In genomic region chr2:14388856-14389255, GRCm38 (mm10) we compare ENCODE assay signal across 28 mouse cellular contexts. TPM values are rescaled to one million over a fixed set of nuclear protein-coding genes. Genes with fewer than 3 reads are reported as not detected.
A peak's percentile ranks its signal among the peaks of the same experiment; 100 is the strongest.
DNase-seq lines count a peak whose midpoint lies in the region; ATAC-seq and TF ChIP-seq lines count a peak whose summit lies in the region.
"Had no signal": no experiment of that assay in that cellular context is flagged by ENCODE, and none has a peak within 500 bp of the region (broad histone marks: within the 10 kb centered on the region; RNA-seq: fewer than 3 reads in every experiment).

No protein-coding gene starts in this region.

- ATAC-seq in hindbrain, embryonic 16.5 days = no peak
- no peak for ATAC-seq in hindbrain, embryonic 11.5 days (ENCODE audit: low FRiP score)
- ATAC-seq in midbrain, embryonic 11.5 days (ENCODE audit: low FRiP score) = no peak
- ATAC-seq: forebrain, embryonic 13.5 days; liver, embryonic 12.5 days had no signal

- peak overlapping the region; percentile 12; the same call in 1 of the 2 replicates for H3K4me2 ChIP-seq in hindbrain, embryonic 16.5 days (ENCODE audit: low read length)
- no peak overlapping the region for H3K4me2 ChIP-seq in hindbrain, embryonic 11.5 days (replicated peaks; ENCODE audit: low read depth, low read length)
- H3K4me2 ChIP-seq in midbrain, embryonic 11.5 days = no peak overlapping the region; the same call in 1 of the 2 replicates
- H3K4me2 ChIP-seq: embryonic facial prominence, embryonic 12.5 days; forebrain, embryonic 13.5 days; heart, embryonic 12.5 days; limb, embryonic 13.5 days; liver, embryonic 12.5 days had no signal

- H3K9ac ChIP-seq in hindbrain, embryonic 16.5 days (ENCODE audit: low read depth, low read length) = no peak overlapping the region
- H3K9ac ChIP-seq in hindbrain, embryonic 11.5 days (ENCODE audit: low read depth, low read length) = no peak overlapping the region
- H3K9ac ChIP-seq in midbrain, embryonic 11.5 days (ENCODE audit: low read length) = no peak overlapping the region
- H3K9ac ChIP-seq: embryonic facial prominence, embryonic 12.5 days; forebrain, embryonic 13.5 days; heart, embryonic 12.5 days; limb, embryonic 13.5 days; liver, embryonic 12.5 days had no signal

- no peak for TF ChIP-seq CTCF in cerebellum, adult 2 months (IDR thresholded peaks at IDR 0.05; ENCODE audit: borderline replicate concordance, insufficient read depth, low read depth, low read length)

- no peak for DNase-seq in cerebellum, adult 2 months
- DNase-seq in cerebellum, postnatal 36 days = no peak
- DNase-seq in hindbrain, embryonic 11.5 days (ENCODE audit: low spot score) = no peak
- DNase-seq in midbrain, embryonic 10.5 days (ENCODE audit: low spot score) = no peak
- DNase-seq in midbrain, embryonic 11.5 days (ENCODE audit: low spot score, missing footprints) = no peak
- no peak for DNase-seq in adrenal gland, adult 8-10 months
- DNase-seq in frontal cortex, adult 2 months (ENCODE audit: extremely low spot score in 1 of 2, low spot score in 1 of 2) = no peak
- DNase-seq: adrenal gland, postnatal 25 days; cerebellum, adult 9-10 months; heart, postnatal 10 days; kidney, adult 11 months; kidney, postnatal 4 days; layer of hippocampus, adult 9-11 months; lung, adult 18-20 months; lung, postnatal 14 days; right cerebral cortex, postnatal 14 days; thymus, adult 2 months had no signal

- no peaks in the 10 kb centered on the region for H3K27me3 ChIP-seq in cerebellum, adult 2 months (ENCODE audit: control insufficient read depth, insufficient read depth, low read length)
- H3K27me3 ChIP-seq in hindbrain, embryonic 16.5 days (replicated peaks; ENCODE audit: control insufficient read depth, insufficient read depth, low read length) = no peaks in the 10 kb centered on the region
- H3K27me3 ChIP-seq in hindbrain, embryonic 11.5 days (ENCODE audit: control insufficient read depth, insufficient read depth, low read length) = no peaks in the 10 kb centered on the region
- H3K27me3 ChIP-seq in midbrain, embryonic 10.5 days (ENCODE audit: low read depth, poor library complexity, severe bottlenecking) = no peaks in the 10 kb centered on the region
- no peaks in the 10 kb centered on the region for H3K27me3 ChIP-seq in midbrain, embryonic 11.5 days (ENCODE audit: control insufficient read depth, insufficient read depth, low read length)
- H3K27me3 ChIP-seq: embryonic facial prominence, embryonic 12.5 days; forebrain, embryonic 13.5 days; heart, embryonic 12.5 days; limb, embryonic 13.5 days; liver, embryonic 12.5 days had no signal

- peak overlapping the region; percentile 15 for H3K4me3 ChIP-seq in cerebellum, adult 2 months (replicated peaks; ENCODE audit: insufficient read depth, low read depth, low read length)
- no peak overlapping the region for H3K4me3 ChIP-seq in hindbrain, embryonic 16.5 days (ENCODE audit: low read length)
- H3K4me3 ChIP-seq in hindbrain, embryonic 11.5 days (ENCODE audit: low read depth, low read length) = no peak overlapping the region
- peak overlapping the region; percentile 23 for H3K4me3 ChIP-seq in midbrain, embryonic 10.5 days
- no peak overlapping the region for H3K4me3 ChIP-seq in midbrain, embryonic 11.5 days (ENCODE audit: low read depth, low read length)
- H3K4me3 ChIP-seq: embryonic facial prominence, embryonic 12.5 days; forebrain, embryonic 13.5 days; heart, embryonic 12.5 days; limb, embryonic 13.5 days; liver, embryonic 12.5 days had no signal

- no peaks in the 10 kb centered on the region for H3K4me1 ChIP-seq in cerebellum, adult 2 months (ENCODE audit: control insufficient read depth, insufficient read depth, low read length)
- no peaks in the 10 kb centered on the region for H3K4me1 ChIP-seq in hindbrain, embryonic 16.5 days (ENCODE audit: control insufficient read depth, insufficient read depth, low read depth, low read length)
- H3K4me1 ChIP-seq in hindbrain, embryonic 11.5 days (replicated peaks; ENCODE audit: control insufficient read depth, insufficient read depth, low read length) = no peaks in the 10 kb centered on the region
- H3K4me1 ChIP-seq in midbrain, embryonic 10.5 days = peaks cover 10% of the 10 kb centered on the region
- peaks cover 3% of the 10 kb centered on the region; the same call in 1 of the 2 replicates for H3K4me1 ChIP-seq in midbrain, embryonic 11.5 days (ENCODE audit: control insufficient read depth, insufficient read depth, low read length)
- H3K4me1 ChIP-seq: embryonic facial prominence, embryonic 12.5 days; forebrain, embryonic 13.5 days; heart, embryonic 12.5 days; limb, embryonic 13.5 days; liver, embryonic 12.5 days had no signal

- H3K9me3 ChIP-seq in hindbrain, embryonic 16.5 days (ENCODE audit: control insufficient read depth, low read length) = no peaks in the 10 kb centered on the region
- H3K9me3 ChIP-seq in hindbrain, embryonic 11.5 days (ENCODE audit: control insufficient read depth, low read length) = no peaks in the 10 kb centered on the region
- H3K9me3 ChIP-seq in midbrain, embryonic 10.5 days (replicated peaks) = no peaks in the 10 kb centered on the region
- no peaks in the 10 kb centered on the region for H3K9me3 ChIP-seq in midbrain, embryonic 11.5 days (ENCODE audit: control insufficient read depth, low read length)
- H3K9me3 ChIP-seq: embryonic facial prominence, embryonic 12.5 days; forebrain, embryonic 13.5 days; heart, embryonic 12.5 days; limb, embryonic 13.5 days; liver, embryonic 12.5 days had no signal

- 40% methylated on average over 1 of the region's 1 CpGs for WGBS in cerebellum, adult 2 months
- 67% methylated on average over 1 of the region's 1 CpGs for WGBS in hindbrain, embryonic 16.5 days
- 77% methylated on average over 1 of the region's 1 CpGs for WGBS in hindbrain, embryonic 11.5 days
- 60% methylated on average over 1 of the region's 1 CpGs for WGBS in midbrain, embryonic 10.5 days
- 44% methylated on average over 1 of the region's 1 CpGs for WGBS in midbrain, embryonic 11.5 days

- no peak for TF ChIP-seq POLR2A in cerebellum, adult 2 months (IDR thresholded peaks at IDR 0.05; ENCODE audit: borderline replicate concordance, insufficient read depth, low read length)

- no peak overlapping the region for H3K27ac ChIP-seq in cerebellum, adult 2 months (ENCODE audit: insufficient read depth, low read length)
- no peak overlapping the region for H3K27ac ChIP-seq in hindbrain, embryonic 16.5 days (ENCODE audit: low read depth, low read length)
- H3K27ac ChIP-seq in hindbrain, embryonic 11.5 days (ENCODE audit: low read depth, low read length) = no peak overlapping the region
- H3K27ac ChIP-seq in midbrain, embryonic 10.5 days (replicated peaks) = peak overlapping the region; percentile 75
- H3K27ac ChIP-seq in midbrain, embryonic 11.5 days (ENCODE audit: low read depth, low read length) = no peak overlapping the region
- H3K27ac ChIP-seq: embryonic facial prominence, embryonic 12.5 days; forebrain, embryonic 13.5 days; limb, embryonic 13.5 days; liver, embryonic 12.5 days; stomach, postnatal 0 days had no signal

- H3K36me3 ChIP-seq in hindbrain, embryonic 16.5 days (ENCODE audit: control insufficient read depth, insufficient read depth, low read length) = no peaks in the 10 kb centered on the region
- H3K36me3 ChIP-seq in hindbrain, embryonic 11.5 days (ENCODE audit: control insufficient read depth, insufficient read depth, low read length) = no peaks in the 10 kb centered on the region
- H3K36me3 ChIP-seq in midbrain, embryonic 10.5 days = no peaks in the 10 kb centered on the region
- no peaks in the 10 kb centered on the region for H3K36me3 ChIP-seq in midbrain, embryonic 11.5 days (ENCODE audit: control insufficient read depth, insufficient read depth, low read length)
- H3K36me3 ChIP-seq: embryonic facial prominence, embryonic 12.5 days; heart, embryonic 12.5 days; limb, embryonic 13.5 days; liver, embryonic 12.5 days had no signal

RNA-seq across cellular contexts. Expression of gene Slc39a12, which starts 0.7 kb away (rescaled TPM):
- 55.3 and 56.1 TPM in 2 replicates for polyA plus RNA-seq in cerebellum, adult 2 months (2012; rRNA removed)
- 4.7 and 5.5 TPM in 2 replicates for polyA plus RNA-seq in hindbrain, embryonic 16.5 days (2015; fragmentation: Nextera tagmentation; extraction: Ambion mirVana)
- polyA plus RNA-seq in hindbrain, embryonic 11.5 days (2014; fragmentation: Nextera tagmentation; extraction: Ambion mirVana) = 0.91 and 1.5 TPM in 2 replicates
- 1.3 and 1.5 TPM in 2 replicates for polyA plus RNA-seq in midbrain, embryonic 10.5 days (2016; fragmentation: Nextera tagmentation; extraction: Ambion mirVana)
- 1.7 and 1.8 TPM in 2 replicates for polyA plus RNA-seq in midbrain, embryonic 11.5 days (2014; fragmentation: Nextera tagmentation; extraction: Ambion mirVana)
- total RNA-seq in adrenal gland, adult 8-10 months (2022) = under 1 TPM; 0.12 to 0.62 (median 0.26) TPM
- polyA plus RNA-seq in frontal cortex, adult 2 months (2012; rRNA removed) = 36.7 and 43.9 TPM in 2 replicates
- total RNA-seq: adrenal gland, postnatal 25 days; common myeloid progenitor, adult 5-6 weeks; granulocyte monocyte progenitor cell, adult 5-6 weeks; heart, postnatal 10 days; megakaryocyte, adult 5-6 weeks had no signal
- polyA plus RNA-seq: kidney, embryonic 16.5 days; liver, embryonic 12.5 days had no signal

Comparison
In these comparisons a context has a peak if more than half of its experiments do, and no peak if none do; other contexts are left out.
1. H3K4me3 ChIP-seq: peak in cerebellum, adult 2 months (single experiment) and midbrain, embryonic 10.5 days (single experiment); none in hindbrain, embryonic 16.5 days (single experiment), hindbrain, embryonic 11.5 days (single experiment) and midbrain, embryonic 11.5 days (single experiment).